1 mouse cellular context compared by ENCODE assay signal in the genomic region with DNA sequence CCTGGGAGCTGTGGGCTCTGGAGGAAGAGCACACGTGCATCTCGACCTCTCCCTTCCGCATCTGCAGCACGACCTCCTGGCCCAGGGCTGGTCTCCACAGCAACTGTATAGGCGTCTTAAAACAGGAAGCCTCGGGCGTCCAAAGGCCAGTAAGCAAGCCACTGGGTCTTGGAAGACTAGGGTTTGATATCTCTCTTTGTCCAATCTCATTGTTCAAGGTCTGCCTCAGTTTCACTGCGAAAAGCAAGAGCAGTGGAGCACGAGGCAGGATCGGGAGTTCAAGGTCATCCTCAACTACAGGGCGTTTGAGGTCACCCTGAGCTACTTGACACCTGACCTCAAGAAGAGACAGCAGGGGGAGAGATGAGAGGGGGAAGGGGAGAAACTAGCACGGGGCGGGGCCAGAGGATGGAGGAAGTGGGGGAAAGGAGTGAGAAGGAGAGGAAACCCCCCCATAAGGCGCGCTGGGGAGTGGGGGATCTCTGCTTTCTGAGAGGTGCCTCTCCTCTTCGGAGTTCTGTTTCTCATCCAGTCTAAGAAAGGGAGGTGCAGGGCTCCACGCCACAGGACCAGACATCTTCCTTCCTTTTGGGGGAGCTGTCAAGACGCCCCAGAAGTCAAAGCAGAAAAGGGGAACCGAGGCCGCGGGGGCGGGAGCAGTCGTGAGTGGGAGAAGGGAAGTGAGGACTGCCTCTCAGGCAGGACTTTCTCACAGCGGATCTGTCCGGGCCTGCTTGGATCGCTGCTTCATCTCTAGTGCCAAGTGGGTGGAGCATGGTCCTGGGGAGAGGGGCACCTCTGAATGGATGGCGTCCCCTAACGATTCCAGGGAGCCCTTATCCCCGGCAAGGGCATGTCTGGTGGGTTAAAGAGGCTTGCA.
A peak's percentile ranks its signal among the peaks of the same experiment; 100 is the strongest.
TF ChIP-seq lines count a peak whose summit lies in the region.

No protein-coding gene starts in this region.

TF ChIP-seq in CH12.LX, 34 proteins besides CTCF, POLR2A, EP300 and RAD21:
- TF ChIP-seq NELFE (IDR thresholded peaks at IDR 0.05; ENCODE audit: low read depth, low read length), result peak; percentile 38
- TF ChIP-seq ZKSCAN1 (IDR thresholded peaks at IDR 0.05; ENCODE audit: borderline replicate concordance, low read depth, low read length), result no peak
- peak; percentile 80 for TF ChIP-seq ELF1 (IDR thresholded peaks at IDR 0.05; ENCODE audit: low read depth, low read length)
- peak; percentile 78 for TF ChIP-seq CHD2 (IDR thresholded peaks at IDR 0.05; ENCODE audit: low read length)
- TF ChIP-seq GABPA (IDR thresholded peaks at IDR 0.05; ENCODE audit: insufficient replicate concordance, low read depth, low read length), result no peak
- no peak; the same call in 1 of the 2 replicates for TF ChIP-seq RCOR1 (conservative IDR thresholded peaks at IDR 0.05; ENCODE audit: low read depth, low read length)
- no peak for TF ChIP-seq USF2 (conservative IDR thresholded peaks at IDR 0.05; ENCODE audit: low read depth, low read length)
- no peak for TF ChIP-seq NRF1 (IDR thresholded peaks at IDR 0.05; ENCODE audit: low read depth, low read length)
- TF ChIP-seq USF1 (IDR thresholded peaks at IDR 0.05; ENCODE audit: low read depth, low read length), result no peak; the same call in 1 of the 2 replicates
- peak; percentile 85 for TF ChIP-seq BHLHE40 (IDR thresholded peaks at IDR 0.05; ENCODE audit: low read depth, low read length)
- no peak for TF ChIP-seq PAX5 (IDR thresholded peaks at IDR 0.05; ENCODE audit: low read length)
- TF ChIP-seq UBTF (IDR thresholded peaks at IDR 0.05; ENCODE audit: low read depth, low read length), result no peak
- TF ChIP-seq POLR2AphosphoS2 (IDR thresholded peaks at IDR 0.05; ENCODE audit: low read depth, low read length), result no peak
- TF ChIP-seq CHD1 (IDR thresholded peaks at IDR 0.05; ENCODE audit: low read depth, low read length), result no peak
- TF ChIP-seq JUND (conservative IDR thresholded peaks at IDR 0.05; ENCODE audit: low read depth, low read length), result no peak
- TF ChIP-seq E2F4 (IDR thresholded peaks at IDR 0.05; ENCODE audit: insufficient replicate concordance, low read depth, low read length), result no peak
- peak; percentile 62 for TF ChIP-seq IRF4 (IDR thresholded peaks at IDR 0.05; ENCODE audit: low read depth, low read length)
- peak; percentile 50; the same call in 1 of the 2 replicates for TF ChIP-seq HCFC1 (IDR thresholded peaks at IDR 0.05; ENCODE audit: low read depth, low read length)
- TF ChIP-seq MAZ (IDR thresholded peaks at IDR 0.05; ENCODE audit: low read depth, low read length), result peak; percentile 65; the same call in 1 of the 2 replicates
- TF ChIP-seq JUN (IDR thresholded peaks at IDR 0.05; ENCODE audit: insufficient read depth, low read depth, low read length), result no peak
- peak; percentile 38 for TF ChIP-seq MAX (IDR thresholded peaks at IDR 0.05; ENCODE audit: low read length)
- TF ChIP-seq MEF2A (IDR thresholded peaks at IDR 0.05; ENCODE audit: borderline replicate concordance, low read depth, low read length), result no peak
- TF ChIP-seq MXI1 (IDR thresholded peaks at IDR 0.05; ENCODE audit: low read depth, low read length), result peak; percentile 86
- no peak for TF ChIP-seq ZC3H11A (IDR thresholded peaks at IDR 0.05; ENCODE audit: low read depth, low read length)
- TF ChIP-seq MYC (IDR thresholded peaks at IDR 0.05; ENCODE audit: low read depth, low read length), result peak; percentile 48; the same call in 1 of the 2 replicates
- TF ChIP-seq MAFK (IDR thresholded peaks at IDR 0.05; ENCODE audit: insufficient replicate concordance, low read length), result no peak
- no peak for TF ChIP-seq SMC3 (IDR thresholded peaks at IDR 0.05; ENCODE audit: low read depth, low read length)
- TF ChIP-seq TBP (conservative IDR thresholded peaks at IDR 0.05; ENCODE audit: low read depth, low read length), result no peak; the same call in 1 of the 2 replicates
- peak; percentile 24; the same call in 1 of the 2 replicates for TF ChIP-seq ZMIZ1 (IDR thresholded peaks at IDR 0.05; ENCODE audit: low read depth, low read length)
- peak; percentile 18; the same call in 1 of the 2 replicates for TF ChIP-seq ETS1 (conservative IDR thresholded peaks at IDR 0.05; ENCODE audit: low read depth, low read length)
- peak; percentile 92 for TF ChIP-seq SIN3A (IDR thresholded peaks at IDR 0.05; ENCODE audit: low read length)
- TF ChIP-seq TCF12 (IDR thresholded peaks at IDR 0.05; ENCODE audit: low read depth, low read length), result 0 out of 2 replicates have a peak, but pooled peaks have one; percentile 22
- no peak for TF ChIP-seq KAT2A (IDR thresholded peaks at IDR 0.05; ENCODE audit: insufficient replicate concordance, low read length)
- TF ChIP-seq ZNF384 (IDR thresholded peaks at IDR 0.05; ENCODE audit: low read depth, low read length), result no peak
